Mouse (Mus musculus): ENCODE measurements around the gene Stx5a.
"Not testable (repeated sequence)": the region's sequence is repeated elsewhere in the genome, so short reads cannot be mapped to it uniquely, and the experiment has no call there.

Stx5a gene

GRCm38 (mm10) chr19:8715868-8716766 lies 25.1 kb upstream of the Stx5a start:
- DNase-seq (ENCODE audit: low spot score in 2 of 2) = peak; percentile 40 to 45

- no peak for DNase-seq (ENCODE audit: low spot score in 2 of 2)
These were observed 24.3 kb upstream of the Stx5a start for GRCm38 (mm10) chr19:8716767-8717475.

- DNase-seq (ENCODE audit: low spot score in 2 of 2) = peak; percentile 79 to 87
These were observed 22.9 kb upstream of the Stx5a start for GRCm38 (mm10) chr19:8718357-8718756.

GRCm38 (mm10) chr19:8719037-8719436 lies 22.2 kb upstream of the Stx5a start:
- peak in 1 of 2 experiments; percentile 40 for DNase-seq (ENCODE audit: low spot score in 2 of 2)

- DNase-seq (ENCODE audit: low spot score in 2 of 2) = no peak
These were observed 19.8 kb upstream of the Stx5a start for GRCm38 (mm10) chr19:8721378-8721777.

GRCm38 (mm10) chr19:8722021-8722420 lies 19.2 kb upstream of the Stx5a start:
- no peak for DNase-seq (ENCODE audit: low spot score in 2 of 2)

- no peak for DNase-seq (ENCODE audit: low spot score in 2 of 2)
These were observed 18.7 kb upstream of the Stx5a start for GRCm38 (mm10) chr19:8722559-8722906.

GRCm38 (mm10) chr19:8722907-8723573 lies 18.2 kb upstream of the Stx5a start, which contains the start of gene Slc3a2:
Gene Slc3a2, minus strand, starts transcription at chr19:8723369.
- peak; percentile 88 to 96 for DNase-seq (ENCODE audit: low spot score in 2 of 2)

GRCm38 (mm10) chr19:8723574-8724346 lies 17.5 kb upstream of the Stx5a start:
- DNase-seq (ENCODE audit: low spot score in 2 of 2) = peak in 1 of 2 experiments; percentile 30

GRCm38 (mm10) chr19:8724392-8724791 lies 16.8 kb upstream of the Stx5a start:
- DNase-seq (ENCODE audit: low spot score in 2 of 2) = no peak

GRCm38 (mm10) chr19:8725081-8725613 lies 16.1 kb upstream of the Stx5a start:
- DNase-seq (ENCODE audit: low spot score in 2 of 2) = no peak

- no peak for DNase-seq (ENCODE audit: low spot score in 2 of 2)
These were observed 14.4 kb upstream of the Stx5a start for GRCm38 (mm10) chr19:8726609-8727390.

GRCm38 (mm10) chr19:8727495-8728114 lies 13.6 kb upstream of the Stx5a start:
- DNase-seq (ENCODE audit: low spot score in 2 of 2) = no peak

- not testable (repeated sequence) for DNase-seq (ENCODE audit: low spot score in 2 of 2)
These were observed 12.7 kb upstream of the Stx5a start for GRCm38 (mm10) chr19:8728335-8729099.

GRCm38 (mm10) chr19:8734334-8734733 lies 6.9 kb upstream of the Stx5a start:
- no peak for DNase-seq (ENCODE audit: low spot score in 2 of 2)

GRCm38 (mm10) chr19:8735389-8736159 lies 5.6 kb upstream of the Stx5a start, which contains the start of gene Wdr74:
Gene Wdr74, plus strand, starts transcription at chr19:8735827.
- DNase-seq (ENCODE audit: low spot score in 2 of 2) = peak; percentile 86 to 94

GRCm38 (mm10) chr19:8736160-8736467 lies 5.1 kb upstream of the Stx5a start:
- DNase-seq (ENCODE audit: low spot score in 2 of 2) = no peak

- DNase-seq (ENCODE audit: low spot score in 2 of 2) = no peak
These were observed 2.3 kb upstream of the Stx5a start for GRCm38 (mm10) chr19:8738911-8739310.

GRCm38 (mm10) chr19:8739646-8740045 lies 1.6 kb upstream of the Stx5a start:
- no peak for DNase-seq (ENCODE audit: low spot score in 2 of 2)

All from spleen, postnatal 10 days (tissue).